Mouse (Mus musculus) layer of hippocampus, adult 9-10 months (tissue): ENCODE results near the gene Cmc4.

Source experiments
- DNase-seq: peaks from one replicate; pipeline ENCODE4 v3.0.0; 2022; ENCODE audit warnings: low spot score

Gene Cmc4

DNA sequence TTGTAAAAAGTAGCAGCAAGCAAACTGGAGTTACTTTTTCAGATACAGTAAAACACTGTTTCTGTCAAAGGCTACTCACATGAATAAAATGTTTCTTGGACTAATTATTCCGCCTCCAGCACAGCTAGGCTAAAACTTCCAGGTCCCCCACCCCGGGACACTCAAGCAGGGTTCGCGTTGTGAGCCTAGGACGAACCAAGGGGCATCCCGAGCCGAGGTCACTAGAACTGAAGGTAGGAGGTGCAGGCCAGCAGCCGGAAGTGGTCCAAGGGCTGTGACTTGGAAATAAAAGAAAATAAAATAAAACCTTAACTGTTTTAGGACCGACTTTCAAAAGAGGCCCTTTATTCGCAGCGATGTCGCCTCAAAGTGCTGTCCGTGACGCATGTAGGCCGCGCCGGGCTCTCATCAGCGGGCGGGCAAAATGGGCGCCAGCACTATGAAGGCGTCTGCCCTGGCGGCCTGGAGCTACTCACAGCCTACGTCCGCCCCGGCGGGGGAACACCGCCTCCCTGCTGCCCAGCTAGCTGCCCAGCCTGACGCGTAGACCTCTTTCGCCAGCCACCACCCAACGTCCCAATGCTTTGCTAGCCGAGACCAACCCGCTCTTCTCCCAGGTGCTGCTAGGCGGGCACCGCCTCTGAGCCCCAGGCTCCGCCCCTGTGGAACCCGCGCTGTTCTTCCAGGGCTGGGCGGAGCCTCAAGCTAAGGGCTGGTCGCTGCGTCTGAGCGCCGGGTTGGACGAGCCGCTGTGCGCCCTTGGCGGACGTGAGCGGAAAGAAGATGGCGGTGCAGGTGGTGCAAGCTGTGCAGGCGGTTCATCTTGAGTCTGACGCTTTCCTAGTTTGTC is at the start of gene Cmc4, which contains the start of the genes Mtcp1 and Brcc3:
Gene Cmc4 (minus strand): TSS at position 649 of the 850 bp plus-strand sequence.
Gene Mtcp1 (minus strand): TSS at position 653 of the 850 bp plus-strand sequence.
Gene Brcc3 (plus strand): TSS at position 693 of the 850 bp plus-strand sequence.
- peak; percentile 62 for DNase-seq

DNA sequence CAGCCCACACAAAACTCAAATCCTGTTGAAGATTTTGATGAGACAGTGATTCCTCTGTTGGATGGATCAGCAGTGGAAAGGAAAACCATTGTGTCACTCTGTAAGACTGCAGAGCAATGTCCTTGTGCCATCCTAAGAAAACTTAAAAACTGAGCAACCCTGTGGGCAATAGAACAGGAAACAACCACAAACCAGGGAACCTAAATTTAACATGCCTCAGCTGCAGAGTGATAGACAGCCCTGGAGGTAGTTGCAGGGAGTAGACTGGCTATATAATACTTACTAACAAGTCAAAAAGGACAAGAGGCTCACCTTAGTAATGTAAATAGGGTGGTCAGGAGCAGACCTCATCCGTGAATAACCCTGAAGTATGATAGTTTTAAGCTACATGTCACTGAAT is 38.2 kb upstream of the Cmc4 start:
- DNase-seq: no peak

DNA sequence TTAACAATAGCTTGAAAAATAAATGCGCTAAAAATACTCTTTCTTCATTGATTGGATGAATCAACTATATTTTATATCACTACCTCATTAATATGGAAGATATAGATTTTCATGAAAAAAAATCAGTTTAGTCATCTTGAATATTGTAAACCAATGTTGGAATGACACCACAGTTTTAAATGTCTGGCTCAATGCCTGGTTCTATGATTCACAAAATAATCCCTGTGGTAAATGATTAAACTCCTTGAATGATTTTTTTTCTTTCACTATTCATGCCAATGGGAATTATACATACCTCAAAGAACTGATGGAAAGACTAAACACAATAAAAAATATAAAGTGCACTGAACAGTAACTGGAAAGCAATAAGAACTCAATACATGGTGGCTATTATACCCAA is 6.7 kb downstream of the Cmc4 start:
- no peak for DNase-seq

DNA sequence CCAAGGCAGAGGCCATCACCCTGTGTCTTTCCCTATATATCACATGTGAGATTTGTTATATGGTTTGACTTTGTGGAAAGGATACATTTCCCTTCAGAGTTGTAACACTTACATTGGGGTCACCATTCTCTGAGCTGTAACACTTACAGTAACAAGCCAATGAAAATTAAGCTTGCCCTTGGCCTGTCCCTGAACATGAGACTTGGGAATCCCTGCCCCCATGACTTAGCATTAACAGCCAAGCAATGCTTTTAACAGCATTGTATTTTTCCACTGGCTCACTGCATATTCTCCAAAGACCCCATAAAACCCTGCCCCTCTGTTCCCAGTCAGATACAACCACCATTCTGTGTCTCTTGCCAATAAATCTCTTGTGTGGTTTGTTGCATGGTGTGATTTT is 13.0 kb downstream of the Cmc4 start:
- no peak for DNase-seq

DNA sequence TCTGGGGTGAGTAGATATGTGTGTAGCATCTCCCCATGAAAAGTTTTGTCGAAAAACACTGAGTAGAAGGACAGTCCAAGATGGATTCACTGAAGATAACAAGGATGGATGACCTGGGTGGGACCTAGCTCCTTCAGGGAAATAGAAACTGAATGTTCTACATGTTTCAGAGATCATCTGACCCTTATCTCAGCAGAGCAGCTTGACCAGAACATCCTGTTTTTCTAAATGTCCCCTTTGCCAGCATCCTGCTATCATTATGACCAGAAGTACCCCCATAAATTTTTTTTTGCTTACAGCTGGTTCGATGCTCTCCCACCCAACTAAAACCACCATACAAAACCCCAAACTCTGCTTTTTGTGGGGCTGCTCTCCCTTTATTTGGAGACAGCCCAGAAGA is 13.7 kb downstream of the Cmc4 start:
- DNase-seq: no peak

DNA sequence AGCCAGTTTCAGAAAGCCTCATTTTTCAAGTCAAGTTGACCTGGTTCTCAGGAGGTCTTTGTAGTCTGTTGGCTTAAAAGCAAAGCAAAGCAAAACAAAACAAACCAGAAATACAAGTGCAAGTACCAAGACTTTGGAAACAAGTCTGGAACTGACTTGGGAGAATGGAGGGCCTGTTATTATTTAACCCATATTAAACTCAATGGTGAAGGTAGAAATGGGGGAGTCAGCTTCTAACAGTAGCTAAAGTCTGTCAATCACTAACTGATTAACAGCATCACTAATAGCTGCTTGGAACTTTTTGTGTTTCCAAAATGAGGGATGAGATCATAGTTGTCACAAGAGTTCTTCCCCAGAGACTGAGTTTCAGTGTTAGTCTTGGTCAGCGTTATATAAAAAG is 16.9 kb downstream of the Cmc4 start:
- no peak for DNase-seq

DNA sequence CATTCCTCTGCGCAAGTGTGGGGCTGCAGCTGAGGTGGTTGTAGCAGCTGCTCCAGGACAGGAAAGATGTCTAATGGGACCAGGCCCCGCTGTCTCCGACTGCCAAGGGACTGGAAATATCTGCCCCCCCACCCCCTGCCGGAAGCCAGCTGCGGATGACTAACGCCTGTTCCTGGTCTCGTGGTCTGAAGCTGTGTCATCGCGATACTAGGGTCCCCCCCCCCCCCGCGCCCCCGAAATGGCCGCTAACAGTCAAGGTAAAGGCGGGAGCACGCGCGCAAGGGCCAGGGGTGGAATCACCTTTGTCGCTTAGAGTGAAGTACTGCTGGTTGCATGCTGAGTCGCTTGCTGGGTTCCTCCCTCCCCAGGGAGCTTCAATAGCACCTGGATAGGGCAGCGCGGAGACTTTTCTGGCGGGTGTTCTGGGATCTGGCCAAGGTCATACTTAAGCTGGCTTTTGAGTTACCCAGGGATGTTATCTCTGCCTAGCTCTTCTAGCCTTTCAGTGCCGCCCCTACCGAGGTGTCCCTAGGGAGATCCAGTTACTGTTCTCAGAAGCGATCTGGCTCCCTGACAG is 34.1 kb downstream of the Cmc4 start, which contains the start of the genes Fundc2 and F8:
Gene Fundc2 (plus strand): TSS at position 205 of the 577 bp plus-strand sequence.
Gene F8 (minus strand): TSS at position 421 of the 577 bp plus-strand sequence.
- peak; percentile 1 for DNase-seq

DNA sequence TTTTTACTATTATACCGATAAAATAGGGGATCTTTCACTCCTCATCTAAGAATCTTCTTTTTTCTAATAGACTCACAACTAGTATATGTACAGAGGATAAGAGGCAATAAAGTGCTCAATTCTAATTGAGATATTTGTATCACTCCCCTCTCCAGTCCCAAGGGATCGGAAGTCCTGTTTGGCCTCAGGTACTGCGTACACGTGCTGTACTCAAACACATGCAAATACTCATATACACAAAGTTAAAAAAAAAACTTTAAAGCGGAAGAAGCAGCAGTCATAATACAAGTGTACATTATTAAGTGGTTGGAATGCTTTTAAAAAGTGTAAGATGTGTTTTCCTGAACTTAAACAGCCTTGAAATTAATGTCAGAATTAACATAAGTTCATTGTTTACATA is 34.7 kb downstream of the Cmc4 start:
- DNase-seq: no peak

DNA sequence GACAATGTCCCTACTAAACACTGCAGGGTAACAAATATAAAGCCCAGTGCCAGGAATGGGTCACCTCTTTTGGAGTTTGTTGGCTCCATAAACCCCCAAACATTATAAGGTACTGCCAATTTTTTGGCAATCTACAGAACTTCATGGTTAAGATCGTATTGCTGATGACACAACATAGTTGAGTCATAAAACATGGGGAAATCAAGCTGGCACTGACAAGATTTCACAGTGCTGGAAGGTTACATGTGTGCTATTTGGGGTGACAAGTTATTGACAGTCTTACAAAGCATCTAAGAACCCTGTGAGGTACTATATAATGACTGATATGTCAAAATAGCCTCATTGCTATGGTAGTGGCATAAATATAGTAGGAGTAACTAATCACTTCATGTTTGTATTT is 35.2 kb downstream of the Cmc4 start:
- DNase-seq: no peak

DNA sequence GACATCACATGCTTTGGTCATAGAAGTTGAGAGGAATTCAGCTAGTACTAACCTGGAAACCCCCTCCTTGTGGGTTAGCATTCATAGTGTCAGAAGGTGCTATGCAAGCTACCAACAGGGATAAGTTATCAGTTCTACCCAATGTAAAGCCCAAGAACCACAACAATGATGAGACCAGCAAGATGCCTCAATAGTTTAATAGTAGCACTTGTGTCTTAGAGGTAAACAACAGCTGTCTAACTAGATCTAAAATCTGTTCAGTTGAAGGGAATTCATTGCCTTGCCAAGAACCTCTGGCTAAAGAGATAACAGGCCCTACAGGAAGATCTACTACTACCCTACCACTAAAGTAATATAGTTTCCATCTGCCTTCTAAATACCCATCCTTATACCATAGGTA is 39.6 kb downstream of the Cmc4 start:
- no peak for DNase-seq

DNA sequence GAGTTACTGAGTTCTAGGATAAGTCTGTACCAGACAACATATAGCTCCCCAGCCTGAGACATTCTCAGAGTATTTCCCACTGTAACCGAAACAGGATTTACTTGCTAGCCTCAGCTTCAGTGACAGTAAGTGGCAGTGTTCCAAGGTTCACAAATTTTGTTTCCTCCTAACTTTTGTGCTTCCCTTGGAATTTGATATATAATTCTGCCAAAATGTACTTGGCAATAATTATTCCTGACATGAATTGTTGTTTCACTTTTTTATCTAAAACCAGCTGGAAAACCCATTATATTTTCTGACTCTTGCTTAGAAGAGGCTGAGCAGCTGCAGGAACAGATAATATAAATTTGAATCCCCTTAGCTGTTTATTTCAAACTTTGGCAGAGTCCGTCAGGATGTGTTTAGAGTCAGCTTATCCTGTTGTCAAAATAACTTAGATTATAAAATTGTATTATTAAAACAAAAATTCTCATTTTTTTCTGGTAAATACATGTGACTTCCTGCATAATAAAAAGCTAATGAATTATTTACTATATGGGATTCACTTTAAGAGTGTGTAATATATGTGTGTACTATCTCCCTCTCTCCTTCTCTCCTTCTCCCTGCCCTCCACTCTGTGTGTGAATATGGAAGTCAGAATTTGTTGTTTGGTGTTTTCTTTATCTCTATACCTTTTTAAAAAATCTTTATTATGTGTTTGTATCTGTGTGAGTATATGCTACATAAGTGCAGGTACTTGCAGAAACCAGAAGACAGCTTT is 43.5 kb downstream of the Cmc4 start:
- DNase-seq: no peak

DNA sequence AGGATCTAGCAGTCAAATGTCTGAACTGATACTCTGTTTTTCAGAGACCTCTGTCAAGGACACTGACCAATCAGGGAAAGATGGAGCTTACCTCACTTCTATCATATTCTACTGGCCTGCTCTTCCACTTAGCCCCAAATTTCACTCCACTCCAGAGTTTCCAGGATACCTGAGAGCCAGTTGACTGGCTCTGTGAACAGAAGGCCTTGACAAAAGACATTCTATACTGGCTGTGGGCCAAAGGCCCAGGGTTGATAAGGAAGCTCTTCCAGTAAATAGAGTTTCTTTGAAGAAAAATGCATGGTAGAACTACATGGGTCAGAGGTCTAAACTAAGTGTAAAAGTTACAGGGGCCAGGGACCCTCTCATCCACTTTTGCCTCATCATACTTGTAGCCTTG is 46.2 kb downstream of the Cmc4 start:
- no peak for DNase-seq
